Mouse (Mus musculus): ENCODE data around the gene Cmtm8.

DNA sequence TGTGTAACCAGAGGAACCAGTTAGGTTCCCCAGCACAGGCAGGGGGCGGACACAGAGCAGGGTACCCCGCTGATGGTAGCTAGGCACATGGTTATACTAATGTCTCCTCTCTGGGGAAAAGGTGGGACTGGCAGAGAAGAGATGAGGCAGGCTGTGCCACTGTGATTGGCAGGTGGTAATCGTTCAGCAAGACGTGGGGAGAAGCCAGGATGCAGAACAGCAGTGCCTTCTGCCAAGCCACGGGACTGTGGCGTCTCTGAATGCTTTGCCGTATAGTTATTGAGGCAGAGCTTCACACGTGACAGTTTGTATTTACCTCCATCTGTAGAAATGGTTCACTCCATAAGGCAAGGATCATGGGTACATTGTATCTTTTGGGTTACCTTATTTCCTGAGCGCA is 10.7 kb upstream of the Cmtm8 start:
- no peak for TF ChIP-seq CTCF (IDR thresholded peaks at IDR 0.05; ENCODE audit: low read depth, low read length)
- TF ChIP-seq GATA1 (IDR thresholded peaks at IDR 0.05; ENCODE audit: borderline replicate concordance, low read length) = no peak
